Mouse (Mus musculus) embryo, embryonic 11 days (tissue): ENCODE measurements around the gene Arid2.
"Not testable (repeated sequence)": the region's sequence is repeated elsewhere in the genome, so short reads cannot be mapped to it uniquely, and the experiment has no call there.

Experiments
- DNase-seq: peaks from one replicate; pipeline ENCODE4 v3.0.0-alpha.2; 2015

Arid2 gene

DNA sequence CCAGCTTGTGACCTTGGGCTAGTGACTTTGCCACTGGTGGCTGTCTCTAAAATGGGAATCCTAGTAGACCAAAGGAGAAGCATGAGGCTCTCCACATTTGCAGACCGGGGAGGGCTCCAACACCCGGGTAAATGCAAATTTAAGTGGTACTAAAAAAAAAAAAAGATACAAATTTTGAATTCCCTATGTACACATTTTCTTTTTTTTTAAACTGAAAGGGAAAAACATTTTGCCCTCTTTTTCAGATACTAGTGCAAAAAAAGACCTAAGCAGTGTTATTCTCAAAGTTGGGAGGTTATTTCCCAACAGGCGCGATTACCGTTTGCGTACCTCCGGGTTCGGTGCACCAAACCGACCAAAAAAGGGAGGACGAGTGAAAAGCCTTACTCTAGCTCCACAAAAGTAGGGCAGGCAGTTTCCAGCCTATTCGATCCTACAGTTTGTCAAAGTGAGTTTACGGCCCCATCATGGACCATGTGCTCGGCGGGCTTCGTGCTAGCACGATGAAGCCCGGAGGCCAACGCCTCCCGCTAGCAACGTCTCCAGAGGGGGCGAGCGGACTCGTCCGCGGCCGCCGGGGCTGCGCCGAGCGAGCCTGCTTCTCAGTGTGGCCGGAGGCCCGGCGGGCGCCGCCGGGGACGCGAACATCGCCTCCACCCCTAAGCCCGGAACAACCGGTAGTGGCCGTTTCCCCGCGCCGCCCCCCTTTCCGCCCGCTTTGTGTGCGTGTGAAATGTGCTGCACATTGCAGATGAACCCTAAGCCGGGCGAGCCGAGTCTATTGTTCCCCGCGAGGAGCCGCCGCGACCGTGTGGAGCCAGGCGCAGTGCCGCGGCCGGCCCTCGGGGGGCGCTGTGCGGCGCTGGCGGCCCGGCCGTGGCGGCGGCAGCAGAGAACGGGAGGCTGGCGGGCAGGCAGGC is 1.0 kb upstream of the Arid2 start:
- DNase-seq: peak; percentile 95

DNA sequence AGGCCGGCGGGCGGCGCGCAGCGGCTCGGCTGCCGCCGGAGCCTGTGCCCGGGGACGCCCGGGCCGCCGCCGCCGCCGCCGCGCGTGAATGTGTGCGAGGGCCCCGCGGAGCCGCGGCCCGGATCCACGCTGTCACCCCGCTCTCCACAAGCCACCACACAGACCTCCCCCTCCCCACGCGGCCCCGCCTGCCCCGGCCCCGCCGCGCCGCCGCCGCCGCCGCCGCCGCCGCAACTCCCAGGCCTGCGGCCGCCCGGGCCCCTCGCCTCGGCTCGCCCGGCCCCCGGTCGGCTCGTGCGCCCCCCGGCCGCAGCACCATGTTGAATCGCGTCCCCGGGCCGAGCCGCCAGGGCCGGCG is 404 bp upstream of the Arid2 start:
- DNase-seq: peak; percentile 61

DNA sequence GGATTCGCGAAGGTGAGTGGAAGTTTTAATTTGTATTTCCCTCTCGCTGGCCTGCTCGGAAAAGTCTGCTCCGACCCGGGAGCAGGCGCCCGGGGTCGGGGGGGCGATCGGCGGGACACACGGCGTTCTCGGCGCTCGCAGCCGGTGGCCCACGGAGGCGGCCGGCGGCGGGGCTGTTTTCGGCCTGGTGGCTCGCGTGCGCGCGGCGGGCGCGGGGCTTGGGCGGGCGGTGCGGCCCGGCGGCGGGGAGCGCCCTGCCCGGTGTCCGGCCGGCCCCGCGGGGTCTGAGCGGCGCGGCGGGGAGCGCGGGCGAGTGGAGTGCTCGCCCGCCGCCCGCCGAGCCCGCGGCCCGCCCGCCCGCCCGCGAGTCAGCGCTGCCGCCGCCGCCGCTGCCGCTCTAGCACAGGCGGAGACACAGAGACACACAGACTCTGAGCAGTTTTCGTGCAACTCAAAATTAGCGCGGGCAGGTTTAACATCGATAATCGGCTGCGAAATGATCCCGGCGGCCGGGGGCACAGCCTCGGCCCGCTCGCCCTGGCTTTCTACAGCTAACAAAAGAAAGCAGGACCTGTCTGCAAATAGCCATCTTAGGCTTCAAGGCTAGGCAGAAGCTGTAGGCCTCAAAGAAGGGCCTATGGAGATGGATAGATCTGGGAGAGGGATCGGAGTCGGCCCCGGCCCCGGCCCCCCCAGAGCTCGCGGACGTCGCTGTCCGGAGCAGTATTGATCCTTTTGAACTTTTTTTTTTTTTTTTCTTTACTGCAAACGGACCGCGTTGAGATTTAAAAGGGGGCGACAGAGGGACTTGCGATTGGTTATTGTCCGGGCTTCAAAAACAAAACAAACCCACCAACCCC is 888 bp downstream of the Arid2 start:
- peak; percentile 71 for DNase-seq

DNA sequence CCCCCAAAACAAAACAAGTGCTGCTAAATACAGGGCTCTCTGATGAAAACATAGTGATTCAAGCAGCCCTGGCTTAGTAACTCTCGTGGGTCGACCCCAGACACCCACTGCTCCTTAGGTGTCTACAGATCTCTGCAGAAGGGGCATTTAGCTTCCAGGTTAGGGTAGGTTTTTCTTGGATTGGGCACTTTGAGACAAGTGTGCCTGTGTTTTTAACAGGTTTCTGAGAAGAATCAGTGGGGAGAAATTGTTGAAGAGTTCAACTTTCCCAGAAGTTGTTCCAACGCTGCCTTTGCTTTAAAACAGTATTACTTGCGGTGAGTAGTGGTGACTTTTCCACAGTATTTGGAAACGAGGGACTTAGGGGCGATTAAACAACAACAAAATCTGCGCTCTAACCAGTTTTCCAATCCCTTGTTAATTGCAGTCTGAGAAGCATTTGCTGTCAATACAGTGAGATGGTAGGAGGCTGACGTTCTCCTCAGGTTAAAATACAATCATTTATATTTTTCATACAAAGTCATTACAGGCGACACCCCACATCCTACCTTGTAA is 1.6 kb downstream of the Arid2 start:
- no peak for DNase-seq

DNA sequence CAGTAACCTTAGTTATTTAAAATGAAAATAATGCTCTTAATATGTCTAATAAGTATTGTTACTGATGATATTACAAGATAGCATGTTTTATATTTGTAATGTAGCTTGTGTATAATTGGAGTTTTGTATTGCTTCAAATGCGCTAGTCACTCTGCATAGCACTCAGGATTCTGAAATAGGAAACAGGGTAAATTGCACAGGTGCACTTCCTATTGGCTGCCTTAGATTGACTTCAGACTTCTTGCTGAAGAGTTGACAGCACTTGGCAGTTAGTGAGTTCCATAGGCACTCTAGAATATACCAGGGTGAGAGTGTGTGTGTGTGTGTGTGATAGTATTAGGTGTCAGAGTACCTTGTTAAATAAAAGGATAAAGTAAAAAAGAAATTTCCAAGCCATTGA is 2.7 kb downstream of the Arid2 start:
- no peak for DNase-seq

DNA sequence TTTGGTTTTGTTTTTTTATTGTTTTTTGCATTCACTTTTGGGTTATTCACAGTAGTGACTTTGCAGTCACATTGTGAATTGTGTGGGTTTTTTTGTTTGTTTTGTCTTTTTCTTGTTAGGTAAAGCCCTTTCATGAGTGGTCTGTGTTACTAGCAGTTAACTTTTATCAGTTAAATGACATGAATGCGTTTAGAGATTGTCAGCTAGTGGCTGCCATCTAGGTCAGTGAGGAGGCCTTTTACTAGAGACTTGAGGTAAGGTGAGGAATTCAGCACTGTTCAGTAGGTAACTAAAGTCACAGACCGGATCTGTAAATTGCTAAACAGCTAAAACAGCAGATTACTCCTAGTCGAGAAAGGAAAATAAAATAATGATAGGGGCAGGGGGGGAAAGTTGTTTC is 6.1 kb downstream of the Arid2 start:
- DNase-seq: no peak

DNA sequence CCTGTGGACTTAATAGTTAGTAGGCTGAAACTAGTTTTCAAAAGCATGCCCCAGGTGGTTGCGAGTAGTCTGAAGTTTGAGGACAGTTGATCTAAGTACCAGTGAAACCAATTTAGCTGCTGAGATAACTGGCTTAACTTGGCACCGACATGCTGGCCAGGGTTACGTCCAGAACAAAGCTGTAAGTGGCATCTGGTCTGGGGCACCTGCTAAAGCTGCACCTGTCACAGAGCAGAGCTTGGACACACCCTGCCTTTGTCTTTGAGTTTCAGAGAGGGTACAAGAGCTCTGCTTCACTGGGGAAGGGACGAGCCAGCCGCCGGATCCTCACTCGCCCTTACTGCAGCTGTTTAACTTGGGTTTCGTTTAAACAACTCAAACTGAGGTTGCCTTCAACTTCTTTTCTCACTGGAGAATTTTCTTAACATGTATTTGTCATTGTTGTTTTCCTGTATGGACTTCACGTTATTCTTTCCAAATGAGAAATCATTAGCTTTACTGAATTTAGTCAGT is 9.8 kb downstream of the Arid2 start:
- no peak for DNase-seq

DNA sequence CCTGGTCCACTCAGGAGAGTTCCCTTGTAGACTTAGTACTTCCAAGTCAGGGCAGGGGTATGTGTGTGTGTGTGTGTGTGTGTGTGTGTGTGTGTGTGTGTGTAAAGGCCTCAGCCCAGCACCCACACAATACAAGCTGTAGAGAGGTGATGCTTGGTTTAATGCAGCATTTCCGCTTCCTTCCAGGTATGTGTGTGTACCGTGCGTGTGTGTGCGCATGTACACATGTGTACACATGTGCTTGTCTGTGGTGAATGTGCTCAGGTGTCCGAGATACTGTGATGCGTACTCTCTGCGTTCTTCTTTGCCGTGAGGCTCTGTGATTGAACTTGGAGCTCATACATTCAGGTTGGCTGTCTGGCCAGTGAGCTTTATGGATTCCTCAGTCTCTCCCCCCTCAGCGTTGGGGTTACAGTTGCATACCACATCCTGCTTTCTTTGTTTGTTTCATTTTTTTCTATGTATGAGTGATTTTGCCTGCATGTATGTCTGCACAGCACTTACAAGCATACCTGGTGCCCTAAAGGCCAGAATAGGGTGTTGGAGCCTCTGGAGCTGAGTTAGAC is 10.4 kb downstream of the Arid2 start:
- no peak for DNase-seq

DNA sequence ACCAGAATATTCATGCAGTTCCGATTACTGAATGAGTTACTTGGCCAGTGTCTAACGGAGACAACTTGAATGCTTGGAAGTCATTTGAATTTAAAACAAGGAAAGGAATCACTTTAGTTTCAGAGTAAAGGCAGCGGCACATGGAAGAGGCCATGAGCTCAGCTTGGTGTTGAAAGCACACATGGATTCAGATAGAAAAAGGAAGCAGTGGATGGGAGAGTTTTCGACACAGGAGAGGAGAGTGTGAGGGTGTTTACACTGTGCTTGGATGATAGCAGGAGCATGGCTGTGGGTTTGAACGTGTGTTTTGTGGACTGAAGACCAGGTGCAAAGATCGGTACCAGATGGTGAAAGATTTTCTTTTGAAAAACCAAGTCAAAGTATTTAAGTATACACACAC is 22.0 kb downstream of the Arid2 start:
- DNase-seq: no peak

DNA sequence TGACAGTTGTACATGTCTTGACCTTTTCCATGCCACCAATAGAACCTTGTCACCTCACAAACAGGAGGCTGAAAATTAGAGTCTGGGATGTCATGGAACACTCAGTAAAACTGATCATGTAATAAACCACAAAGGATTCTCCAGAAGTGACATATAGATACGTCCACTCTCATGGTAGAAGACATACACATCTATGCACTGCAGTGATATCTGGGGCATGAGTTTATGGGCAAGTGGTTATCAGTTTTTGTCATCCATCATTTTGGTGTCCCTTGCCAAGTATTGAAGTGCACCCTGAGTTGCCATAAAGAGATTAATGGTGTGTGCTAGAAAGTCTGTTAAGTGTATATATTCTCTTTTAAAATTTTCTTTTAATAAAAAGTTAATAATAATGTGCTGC is 25.6 kb downstream of the Arid2 start:
- DNase-seq: no peak

DNA sequence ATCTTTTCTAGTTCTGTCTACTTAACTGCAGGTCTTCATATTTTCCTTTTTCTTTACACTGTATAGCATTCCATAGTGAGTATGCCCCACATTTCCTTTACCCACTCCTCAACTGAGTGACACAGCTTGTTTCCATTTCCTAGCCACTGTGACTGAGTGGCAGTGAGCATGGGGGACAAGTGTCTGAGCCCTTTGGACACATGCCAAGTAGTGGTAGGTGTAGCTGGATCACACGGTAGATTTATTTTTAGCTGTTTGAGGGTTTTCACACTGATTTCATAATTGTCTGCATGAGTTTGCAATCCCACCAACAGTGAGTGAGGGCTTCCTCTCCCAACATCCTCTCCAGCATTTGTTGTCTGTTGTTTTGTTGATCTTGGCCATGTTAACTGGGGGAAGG is 28.3 kb downstream of the Arid2 start:
- DNase-seq: no peak

DNA sequence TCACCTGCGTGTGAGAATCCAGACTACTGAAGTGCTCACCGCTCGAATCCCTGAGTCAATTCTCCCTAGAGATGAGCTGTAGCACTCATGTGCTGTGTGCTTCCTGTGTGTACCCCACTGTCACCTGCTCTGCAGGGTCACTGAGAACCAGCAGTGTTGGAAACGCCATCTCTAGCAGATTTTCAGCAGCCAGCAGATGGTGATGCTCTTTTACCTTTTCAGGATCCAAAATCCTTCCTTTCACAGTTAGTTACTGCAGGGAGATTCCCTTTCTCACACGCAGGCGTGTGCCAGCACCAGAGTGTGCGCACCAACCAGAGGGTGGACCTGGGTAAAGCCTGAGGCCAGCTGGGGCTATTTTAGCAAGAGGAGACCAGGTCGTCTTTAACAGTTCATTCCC is 32.0 kb downstream of the Arid2 start:
- DNase-seq: no peak

DNA sequence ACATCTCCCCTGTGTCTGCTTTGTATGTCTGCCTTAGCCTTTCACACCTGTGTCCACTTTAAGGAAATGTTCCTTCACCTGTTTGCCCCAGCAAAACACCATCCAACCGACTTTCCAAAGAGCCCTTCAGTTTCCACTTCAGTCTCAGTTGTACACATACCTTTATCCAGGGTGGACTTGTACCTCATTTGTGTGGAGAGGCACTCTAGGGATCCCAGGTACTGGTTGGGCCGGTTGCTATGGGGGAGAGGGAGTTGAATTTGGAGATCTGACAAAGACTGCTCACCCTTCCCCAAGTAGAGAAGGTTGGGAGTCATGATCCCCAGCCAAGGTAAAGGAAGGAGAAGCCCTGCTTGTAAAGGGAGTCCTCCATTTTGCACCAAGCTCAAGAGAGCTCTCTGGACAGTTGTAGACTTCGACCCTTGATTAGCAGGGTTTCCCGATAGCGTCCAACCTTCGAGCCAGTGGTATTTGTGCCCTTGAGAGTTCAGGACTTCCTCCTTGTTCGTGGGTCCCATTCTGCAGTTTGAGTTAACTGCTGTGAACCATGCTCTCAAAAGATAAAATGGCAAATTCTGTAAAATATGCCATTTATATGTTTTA is 38.5 kb downstream of the Arid2 start:
- no peak for DNase-seq

DNA sequence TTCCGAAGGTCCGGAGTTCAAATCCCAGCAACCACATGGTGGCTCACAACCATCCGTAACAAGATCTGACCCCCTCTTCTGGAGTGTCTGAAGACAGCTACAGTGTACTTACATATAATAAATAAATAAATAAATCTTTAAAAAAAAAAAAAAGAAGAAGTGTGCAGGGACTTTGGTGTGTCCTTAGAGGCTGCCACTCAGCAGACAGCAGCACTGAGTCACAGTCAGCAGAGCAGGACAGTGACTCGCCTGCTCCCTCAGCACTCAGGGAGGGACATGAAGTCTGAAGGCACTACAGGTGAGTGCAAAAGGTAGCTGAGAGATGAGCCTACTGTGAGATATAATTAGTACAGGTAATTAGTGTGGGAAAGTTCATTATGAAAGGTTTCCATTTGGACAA is 41.4 kb downstream of the Arid2 start:
- not testable (repeated sequence) for DNase-seq

DNA sequence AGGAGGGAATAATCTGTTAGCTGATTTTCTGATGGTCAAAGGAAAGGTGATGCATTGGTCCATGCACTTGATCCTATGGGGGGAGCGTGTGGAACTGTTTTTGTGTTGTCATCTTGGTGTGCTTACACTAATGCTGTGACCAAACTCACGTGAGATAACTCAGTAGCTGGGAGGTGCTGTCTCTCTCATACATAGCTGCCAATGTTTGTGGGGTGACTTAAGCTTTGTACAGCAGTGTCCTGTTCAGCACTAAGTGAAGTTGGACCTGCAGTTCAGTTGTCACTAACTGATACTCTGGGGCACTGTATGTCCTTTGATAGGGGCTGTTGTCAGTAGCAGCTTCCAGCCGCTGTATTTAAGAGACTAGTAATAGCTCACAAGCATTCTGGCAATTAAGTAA is 43.2 kb downstream of the Arid2 start:
- DNase-seq: no peak

DNA sequence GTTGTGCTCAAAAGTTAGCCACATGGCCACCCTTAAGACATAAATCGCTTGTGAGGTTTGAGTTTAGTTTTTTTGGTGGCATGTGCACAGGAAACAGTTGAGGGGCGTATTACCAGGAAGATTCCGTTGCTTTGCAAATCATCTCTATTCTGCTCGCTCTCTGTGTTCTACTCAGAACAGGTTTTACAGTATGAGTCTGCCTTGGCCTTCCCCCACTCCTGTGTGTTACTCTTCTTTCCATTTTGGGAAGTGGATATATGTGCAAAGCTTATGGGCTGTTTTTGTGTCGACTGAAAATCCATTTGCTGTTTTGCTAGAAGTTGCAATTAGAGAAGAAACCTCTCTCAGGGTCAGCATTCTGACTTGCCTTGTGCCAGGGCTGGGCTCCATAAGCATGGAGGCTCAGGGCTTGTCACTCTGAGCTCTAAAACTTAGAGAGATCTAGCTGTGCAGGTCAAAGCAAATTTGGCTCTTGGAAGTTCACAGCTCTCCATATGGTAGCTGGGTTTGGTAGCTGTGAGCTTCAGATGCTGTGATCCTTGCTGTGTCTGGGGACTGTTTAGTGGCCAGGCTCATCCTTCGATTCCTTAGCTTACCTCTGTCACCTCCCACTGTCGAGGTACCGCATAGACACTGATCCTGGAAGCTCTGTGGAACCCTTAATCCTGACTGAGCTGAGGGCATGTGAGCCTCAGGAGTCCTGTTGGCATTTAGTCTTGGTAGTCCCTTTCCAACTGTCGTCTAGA is 45.3 kb downstream of the Arid2 start:
- DNase-seq: no peak

DNA sequence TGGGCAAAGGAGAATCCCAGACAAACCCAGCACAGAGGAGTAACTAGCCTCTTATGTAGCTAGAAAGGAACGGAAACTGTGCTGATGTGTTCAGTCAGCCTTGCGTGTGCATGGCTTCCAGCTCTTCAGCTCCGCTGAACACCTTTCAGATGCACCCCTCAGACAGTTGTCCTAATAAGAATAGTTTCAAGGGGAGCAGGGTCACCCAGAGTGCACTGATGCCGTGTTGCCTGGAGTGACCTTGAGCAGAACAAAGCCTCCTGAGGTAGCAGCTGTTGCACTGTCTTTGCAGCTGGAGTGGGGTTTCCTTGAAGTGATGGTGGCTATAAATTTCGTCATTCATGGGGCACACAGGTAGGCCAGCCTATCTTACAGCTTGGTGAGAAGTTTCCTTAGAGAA is 46.0 kb downstream of the Arid2 start:
- peak; percentile 14 for DNase-seq

DNA sequence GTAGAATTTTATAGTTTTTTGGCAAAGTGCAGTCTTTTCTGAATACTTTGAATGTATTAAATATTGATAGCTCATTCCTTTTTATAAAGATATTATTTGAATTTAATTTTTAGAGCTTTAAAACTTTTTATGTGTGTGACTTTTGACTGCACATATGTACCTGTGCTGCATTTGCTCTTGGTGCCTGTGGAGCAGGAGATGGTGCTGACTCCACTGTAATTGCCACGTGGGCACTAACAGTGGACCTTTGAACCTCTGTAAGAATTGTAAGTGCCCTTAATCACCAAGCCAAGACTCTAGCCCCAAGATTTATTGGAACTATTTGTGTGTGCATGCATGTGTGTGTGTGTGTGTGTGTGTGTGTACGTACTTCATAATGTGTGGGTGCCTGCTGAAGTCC is 53.6 kb downstream of the Arid2 start:
- no peak for DNase-seq

DNA sequence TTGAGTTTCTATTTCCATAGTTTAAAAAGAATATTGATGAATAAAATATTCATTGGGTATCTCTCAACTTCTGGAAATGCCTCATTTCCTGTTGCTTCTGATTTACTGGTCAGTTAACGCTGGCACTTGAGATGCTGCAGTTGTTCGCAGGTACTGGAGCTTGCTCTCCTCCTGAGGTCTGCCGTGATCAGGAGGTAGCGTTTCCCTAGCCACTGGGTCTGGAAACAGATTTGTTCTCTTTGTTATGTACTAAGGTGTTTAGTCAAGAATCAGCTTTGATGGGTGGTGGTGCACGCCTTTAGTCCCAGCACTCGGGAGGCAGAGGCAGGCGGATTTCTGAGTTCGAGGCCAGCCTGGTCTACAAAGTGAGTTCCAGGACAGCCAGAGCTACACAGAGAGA is 54.8 kb downstream of the Arid2 start:
- no peak for DNase-seq

DNA sequence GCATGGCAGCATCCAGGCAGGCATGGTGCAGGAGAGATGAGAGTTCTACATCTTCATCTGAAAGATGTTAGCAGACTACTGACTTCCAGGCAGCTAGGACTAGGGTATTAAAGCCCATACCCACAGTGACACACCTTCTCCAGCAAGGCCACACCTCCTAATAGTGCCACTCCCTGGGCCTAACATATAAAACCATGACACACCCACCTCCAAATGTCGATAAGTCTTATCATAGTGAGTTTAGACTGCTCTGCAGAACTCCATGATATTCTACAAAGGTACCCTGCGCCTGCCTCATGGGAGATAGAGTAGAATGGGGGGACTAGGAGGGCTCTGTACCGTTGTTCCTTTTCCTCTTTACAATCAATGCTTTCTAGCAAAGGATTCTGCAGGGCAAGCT is 55.6 kb downstream of the Arid2 start:
- no peak for DNase-seq

DNA sequence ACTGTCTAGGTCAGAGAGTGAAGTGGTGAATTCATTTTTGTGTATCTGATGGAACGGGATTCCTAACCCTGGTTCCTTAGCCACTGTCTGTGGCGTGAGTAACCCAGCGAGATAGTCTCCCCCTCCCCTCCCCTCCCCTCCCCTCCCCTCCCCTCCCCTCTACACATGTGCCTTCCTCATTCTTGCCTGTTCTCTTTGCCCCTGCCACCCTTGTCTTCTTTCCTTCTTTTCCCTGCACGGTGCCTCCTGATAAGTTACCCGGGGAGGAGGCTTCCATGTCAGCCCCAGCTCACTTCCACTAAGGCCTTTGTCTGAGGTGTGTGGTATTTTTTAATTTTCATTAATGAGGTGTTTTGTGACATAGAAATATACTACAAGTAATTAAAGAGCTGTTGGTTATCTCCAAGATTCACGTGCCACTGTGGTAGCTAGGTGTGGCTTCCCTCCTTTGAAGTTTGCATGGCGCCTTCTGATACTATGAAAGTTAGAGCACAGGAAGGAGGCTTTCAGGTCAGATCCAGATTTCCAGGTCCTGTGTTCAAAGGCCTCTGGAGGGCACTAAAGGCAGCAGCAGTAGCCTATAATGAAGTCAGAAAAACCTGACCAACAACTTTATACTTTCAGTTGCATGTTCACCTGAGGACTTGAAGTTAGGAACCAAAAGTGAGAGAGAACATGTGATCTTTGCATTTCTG is 57.4 kb downstream of the Arid2 start:
- no peak for DNase-seq
